Mouse (Mus musculus): ENCODE results near the gene Hapln3. TPM values are rescaled to one million over a fixed set of nuclear protein-coding genes. Genes with fewer than 3 reads are reported as not detected.
A peak's percentile ranks its signal among the peaks of the same experiment; 100 is the strongest.

The Hapln3 gene
- total and polyA plus RNA-seq, 3 experiments, result not detected

DNA sequence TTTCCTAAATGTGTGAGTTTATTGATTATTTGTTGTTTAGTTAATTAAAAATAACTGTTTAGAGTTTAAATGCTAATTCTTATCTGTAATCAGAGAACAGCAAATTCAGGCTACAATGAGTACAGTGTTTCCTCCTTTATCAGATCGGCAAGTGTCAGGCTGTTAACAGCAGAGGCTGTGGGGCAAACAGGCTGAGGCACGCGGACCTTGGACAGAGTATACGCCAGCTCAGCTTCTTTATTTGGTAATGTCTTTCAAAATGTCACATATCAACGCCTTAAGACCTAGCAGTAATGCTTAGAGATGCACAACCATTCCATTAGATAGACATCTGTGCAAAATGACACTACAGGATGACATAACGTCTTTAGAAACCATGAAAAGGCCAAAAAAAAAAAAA, 18.7 kb upstream of the Hapln3 start (continued):
- TF ChIP-seq USF2 (IDR thresholded peaks at IDR 0.05; ENCODE audit: borderline replicate concordance in 1 of 2, insufficient read depth in 1 of 2, low read depth in 1 of 2, low read length in 2 of 2), result no peak

DNA sequence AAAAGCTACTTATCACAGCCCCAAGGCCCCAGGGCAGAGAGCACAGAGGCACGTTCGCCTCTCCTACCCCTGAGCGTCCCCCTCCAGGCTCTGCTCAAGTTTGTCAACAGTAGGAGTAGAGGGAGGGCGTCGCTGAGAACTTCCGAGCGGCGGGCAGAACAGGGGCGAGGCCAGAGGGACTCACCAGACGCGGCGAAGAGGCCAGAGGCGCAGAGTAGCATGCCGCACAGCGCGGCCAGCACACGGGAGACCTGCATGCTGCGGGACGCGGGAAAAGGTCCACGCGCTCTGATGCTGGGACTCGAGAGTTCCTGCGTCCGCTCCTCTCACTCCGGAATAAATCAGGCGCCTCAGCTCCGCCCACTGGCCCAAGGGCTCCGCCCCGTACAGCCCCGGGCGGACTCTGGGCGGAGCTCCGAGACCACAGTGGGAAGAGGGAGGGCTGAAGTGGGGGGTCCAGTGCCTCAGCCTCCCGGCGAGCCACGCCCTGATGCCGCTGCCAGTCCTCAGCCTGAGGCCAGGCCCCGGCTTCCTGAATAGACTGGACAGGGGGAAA, 18.0 kb upstream of the Hapln3 start, which contains the start of gene Mfge8:
Gene Mfge8 (minus strand): TSS at position 350 of the 556 bp plus-strand sequence.
- Histone ChIP-seq H3K4me1 (ENCODE audit: control insufficient read depth in 1 of 2, insufficient read depth in 2 of 2, low read length in 2 of 2) (peaks cover 0 to 10% of the 10 kb centered on the region in 2 experiments; a peak in 1 of 4 replicates), H3K27ac (ENCODE audit: control insufficient read depth, low read depth, low read length) (no peak within 1 kb of the TSS)

DNA sequence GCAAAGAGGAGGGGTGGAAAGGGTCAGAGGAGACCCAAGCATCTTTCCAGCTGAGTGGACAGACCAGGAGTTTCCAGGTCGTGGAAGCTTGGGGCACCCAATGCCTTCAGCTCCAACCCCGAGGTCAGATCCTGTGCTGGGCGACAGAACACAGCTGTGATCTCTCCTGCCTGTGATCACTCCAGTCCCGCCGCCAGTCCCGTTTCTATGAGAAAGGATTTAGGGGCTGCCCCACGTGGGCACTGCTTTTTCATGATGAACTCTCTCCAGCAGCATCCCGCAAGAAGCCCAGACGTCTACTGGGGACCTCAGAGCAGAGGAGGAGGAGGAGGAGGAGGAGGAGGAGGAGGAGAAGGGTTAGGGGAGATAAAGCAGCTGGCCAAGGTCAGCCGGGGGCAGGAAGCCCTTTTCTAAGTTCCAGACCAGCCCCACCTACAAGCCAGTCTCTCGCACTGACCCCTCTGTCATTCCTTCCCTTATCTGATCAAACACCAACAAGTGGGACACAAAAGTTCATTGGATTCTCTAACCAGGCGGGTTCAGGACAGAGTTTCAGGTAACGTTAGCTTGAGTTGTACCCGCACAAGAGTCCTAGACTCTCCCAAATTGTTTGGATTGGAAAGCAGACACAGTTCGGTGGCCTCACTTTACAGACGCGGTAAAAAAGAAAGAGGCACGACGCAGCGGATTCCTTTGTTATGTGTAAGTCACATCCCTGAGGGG, 17.3 kb upstream of the Hapln3 start:
- Histone ChIP-seq H3K9me3 (replicated peaks; ENCODE audit: insufficient read depth, low read length) (no peaks in the 10 kb centered on the region), H3K4me1 (ENCODE audit: control insufficient read depth in 1 of 2, insufficient read depth in 2 of 2, low read length in 2 of 2) (peaks cover 0 to 10% of the 10 kb centered on the region in 2 experiments; a peak in 1 of 4 replicates), H3K9ac (ENCODE audit: control insufficient read depth, low read depth, low read length, poor library complexity, severe bottlenecking) (peak overlapping the region; percentile 35), H3K27ac (ENCODE audit: control insufficient read depth, low read depth, low read length) (no peak overlapping the region), H3K4me3 (ENCODE audit: control insufficient read depth in 1 of 2, insufficient read depth in 1 of 2, low read depth in 2 of 2, low read length in 2 of 2) (peak overlapping the region; percentile 76 to 95), H3K27me3 (ENCODE audit: control insufficient read depth in 1 of 2, insufficient read depth in 2 of 2, low read length in 2 of 2) (peaks cover 0 to 1% of the 10 kb centered on the region in 2 experiments; a peak in 2 of 4 replicates), H3K79me2 (ENCODE audit: control insufficient read depth, insufficient read depth, low read length, poor library complexity) (no peaks in the 10 kb centered on the region), H3K36me3 (ENCODE audit: control insufficient read depth in 1 of 2, insufficient read depth in 2 of 2, low read length in 2 of 2) (peaks cover 0 to 5% of the 10 kb centered on the region in 2 experiments; a peak in 2 of 4 replicates)
- no peak for DNase-seq (ENCODE audit: low read depth, low spot score)
- TF ChIP-seq ETS1 (IDR thresholded peaks at IDR 0.05; ENCODE audit: low read depth, low read length) (no peak), RCOR1 (IDR thresholded peaks at IDR 0.05; ENCODE audit: low read depth, low read length) (no peak), MEF2A (IDR thresholded peaks at IDR 0.05; ENCODE audit: extremely low read depth, insufficient replicate concordance, low read depth, low read length, poor library complexity, severe bottlenecking) (no peak), RAD21 (IDR thresholded peaks at IDR 0.05; ENCODE audit: low read depth, low read length) (no peak), MYC (IDR thresholded peaks at IDR 0.05; ENCODE audit: low read depth, low read length) (no peak), ELF1 (IDR thresholded peaks at IDR 0.05; ENCODE audit: low read depth, low read length) (no peak), TAL1 (IDR thresholded peaks at IDR 0.05; ENCODE audit: low read length) (no peak), POLR2AphosphoS5 (IDR thresholded peaks at IDR 0.05; ENCODE audit: borderline replicate concordance, low read depth, low read length) (no peak), CHD1 (IDR thresholded peaks at IDR 0.05; ENCODE audit: low read depth, low read length) (no peak), TBP (IDR thresholded peaks at IDR 0.05; ENCODE audit: low read depth, low read length) (no peak), MAFK (IDR thresholded peaks at IDR 0.05; ENCODE audit: borderline replicate concordance, low read depth, low read length) (no peak), MXI1 (IDR thresholded peaks at IDR 0.05; ENCODE audit: low read depth, low read length) (no peak), MAZ (IDR thresholded peaks at IDR 0.05; ENCODE audit: low read depth, low read length) (no peak), E2F4 (IDR thresholded peaks at IDR 0.05; ENCODE audit: borderline replicate concordance, low read depth, low read length) (no peak), POLR2A (IDR thresholded peaks at IDR 0.05; ENCODE audit: control insufficient read depth in 1 of 2, insufficient read depth in 1 of 2, low read depth in 1 of 2, low read length in 2 of 2, poor library complexity in 1 of 2) (no peak), ZNF384 (IDR thresholded peaks at IDR 0.05; ENCODE audit: low read depth, low read length) (no peak)

More for the DNA sequence above, 18.0 kb upstream of the Hapln3 start, which contains the start of gene Mfge8:
- peaks cover 0 to 5% of the 10 kb centered on the region in 2 experiments; a peak in 2 of 4 replicates for H3K36me3 ChIP-seq (ENCODE audit: control insufficient read depth in 1 of 2, insufficient read depth in 2 of 2, low read length in 2 of 2)
- no peaks in the 10 kb centered on the region for H3K79me2 ChIP-seq (ENCODE audit: control insufficient read depth, insufficient read depth, low read length, poor library complexity)
- peak; percentile 85 for DNase-seq (ENCODE audit: low read depth, low spot score)
- H3K9me3 ChIP-seq (replicated peaks; ENCODE audit: insufficient read depth, low read length), result no peaks in the 10 kb centered on the region
- H3K27me3 ChIP-seq (ENCODE audit: control insufficient read depth in 1 of 2, insufficient read depth in 2 of 2, low read length in 2 of 2), result peaks cover 0 to 1% of the 10 kb centered on the region in 2 experiments; a peak in 2 of 4 replicates
- TF ChIP-seq EP300 (IDR thresholded peaks at IDR 0.05; ENCODE audit: low read depth in 1 of 2, low read length in 2 of 2) (no peak), SMC3 (IDR thresholded peaks at IDR 0.05; ENCODE audit: low read depth, low read length) (no peak), MXI1 (IDR thresholded peaks at IDR 0.05; ENCODE audit: low read depth, low read length) (no peak), HCFC1 (IDR thresholded peaks at IDR 0.05; ENCODE audit: low read depth, low read length) (peak; percentile 10; the same call in 1 of the 2 replicates), RAD21 (IDR thresholded peaks at IDR 0.05; ENCODE audit: low read depth, low read length) (no peak), GATA1 (IDR thresholded peaks at IDR 0.05; ENCODE audit: low read depth, low read length) (no peak), MAFK (IDR thresholded peaks at IDR 0.05; ENCODE audit: borderline replicate concordance, low read depth, low read length) (no peak), POLR2A (IDR thresholded peaks at IDR 0.05; ENCODE audit: control insufficient read depth in 1 of 2, insufficient read depth in 1 of 2, low read depth in 1 of 2, low read length in 2 of 2, poor library complexity in 1 of 2) (no peak), SIN3A (IDR thresholded peaks at IDR 0.05; ENCODE audit: low read length) (no peak), MAX (IDR thresholded peaks at IDR 0.05; ENCODE audit: low read length) (0 out of 2 replicates have a peak, but pooled peaks have one; percentile 46), UBTF (IDR thresholded peaks at IDR 0.05; ENCODE audit: borderline replicate concordance, insufficient read depth, low read depth, low read length) (no peak), ZMIZ1 (IDR thresholded peaks at IDR 0.05; ENCODE audit: low read depth, low read length) (no peak), ZNF384 (IDR thresholded peaks at IDR 0.05; ENCODE audit: low read depth, low read length) (no peak), ZC3H11A (IDR thresholded peaks at IDR 0.05; ENCODE audit: low read depth, low read length) (no peak)
- H3K4me3 ChIP-seq (ENCODE audit: control insufficient read depth in 1 of 2, insufficient read depth in 1 of 2, low read depth in 2 of 2, low read length in 2 of 2), result peak within 1 kb of the TSS; percentile 76 to 95
- H3K9ac ChIP-seq (ENCODE audit: control insufficient read depth, low read depth, low read length, poor library complexity, severe bottlenecking), result peak within 1 kb of the TSS; percentile 35
